Mouse (Mus musculus): ENCODE results near the gene Tbc1d8. TPM values are rescaled to one million over a fixed set of nuclear protein-coding genes. Genes with fewer than 3 reads are reported as not detected.

Tbc1d8 gene
- total and polyA plus RNA-seq, 3 experiments: 0.16 to 1.4 (median 0.81) TPM

DNA sequence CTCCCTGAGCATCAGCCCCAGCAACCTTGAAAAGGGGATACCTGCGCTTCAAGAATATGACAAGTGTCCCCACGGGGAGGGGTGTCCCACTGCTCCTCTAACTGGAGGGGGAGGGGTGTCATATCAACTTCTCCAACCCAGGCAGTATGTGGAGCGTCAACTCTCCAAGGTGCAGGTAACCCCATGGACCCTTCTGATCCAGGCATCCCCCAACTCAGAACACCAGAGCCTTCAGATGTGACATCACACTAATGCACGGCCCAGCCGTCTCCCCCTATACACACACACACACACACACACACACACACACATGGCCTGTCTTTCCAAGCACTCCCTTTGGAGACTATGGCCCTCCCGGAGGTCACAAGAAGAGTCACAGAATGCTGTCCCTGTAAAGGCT, 86.9 kb downstream of the Tbc1d8 start:
- Histone ChIP-seq H3K9me3 (replicated peaks; ENCODE audit: low read length) (no peaks in the 10 kb centered on the region), H3K79me2 (replicated peaks; ENCODE audit: control insufficient read depth, extremely low read depth, insufficient read depth, poor library complexity, severe bottlenecking) (no peaks in the 10 kb centered on the region), H3K27me3 (replicated peaks) (no peaks in the 10 kb centered on the region), H3K4me1 (ENCODE audit: control insufficient read depth in 1 of 2, insufficient read depth in 2 of 2) (peaks cover 0 to 13% of the 10 kb centered on the region in 2 experiments; a peak in 2 of 4 replicates), H3K4me3 (replicated peaks in 1 of 3; ENCODE audit: low read depth in 2 of 3, low read length in 2 of 3, poor library complexity in 1 of 3) (no peak overlapping the region), H3K4me2 (ENCODE audit: insufficient read depth, low read depth, poor library complexity, severe bottlenecking) (no peak overlapping the region), H3K9ac (ENCODE audit: insufficient read depth, low read depth) (no peak overlapping the region), H3K27ac (ENCODE audit: insufficient read depth, low read depth) (no peak overlapping the region), H3K36me3 (replicated peaks in 1 of 2; ENCODE audit: control insufficient read depth in 1 of 2, insufficient read depth in 1 of 2, low read length in 1 of 2) (no peaks in the 10 kb centered on the region)
- dilution Hi-C loops (cut with MboI; ENCODE audit: extremely low pct_ligation_motif_present, extremely low pct_unique_long_range_greater_than_20kb, low sequenced_read_pairs): no loop called here
- DNase-seq (ENCODE audit: extremely low read depth): no peak
- in situ Hi-C loops (cut with MboI; ENCODE audit: low pct_ligation_motif_present, low pct_unique_long_range_greater_than_20kb, low sequenced_read_pairs): loop anchor here (5.0 kb wide), 1 partner anchor 111 kb away; no protein-coding TSS in a partner anchor
- TF ChIP-seq MAZ (IDR thresholded peaks at IDR 0.05; ENCODE audit: low read depth, low read length) (no peak), ZNF384 (IDR thresholded peaks at IDR 0.05; ENCODE audit: low read depth, low read length) (no peak), NRF1 (IDR thresholded peaks at IDR 0.05; ENCODE audit: low read depth, low read length) (no peak), CHD2 (IDR thresholded peaks at IDR 0.05; ENCODE audit: low read length) (no peak), POLR2A (IDR thresholded peaks at IDR 0.05; ENCODE audit: low read depth, low read length) (no peak), MXI1 (IDR thresholded peaks at IDR 0.05; ENCODE audit: low read depth, low read length) (no peak), GABPA (IDR thresholded peaks at IDR 0.05; ENCODE audit: insufficient replicate concordance, low read depth, low read length) (no peak), CTCF (conservative IDR thresholded peaks at IDR 0.05 in 1 of 2, IDR thresholded peaks at IDR 0.05 in 1 of 2; ENCODE audit: low read depth in 2 of 2, low read length in 2 of 2) (no peak), IRF4 (IDR thresholded peaks at IDR 0.05; ENCODE audit: low read depth, low read length) (no peak), E2F4 (IDR thresholded peaks at IDR 0.05; ENCODE audit: insufficient replicate concordance, low read depth, low read length) (no peak), MAFK (IDR thresholded peaks at IDR 0.05; ENCODE audit: insufficient replicate concordance, low read length) (no peak), JUN (IDR thresholded peaks at IDR 0.05; ENCODE audit: insufficient read depth, low read depth, low read length) (no peak), ETS1 (conservative IDR thresholded peaks at IDR 0.05; ENCODE audit: low read depth, low read length) (no peak), KAT2A (IDR thresholded peaks at IDR 0.05; ENCODE audit: insufficient replicate concordance, low read length) (no peak), ELF1 (IDR thresholded peaks at IDR 0.05; ENCODE audit: low read depth, low read length) (no peak), SMC3 (IDR thresholded peaks at IDR 0.05; ENCODE audit: low read depth, low read length) (no peak), ZC3H11A (IDR thresholded peaks at IDR 0.05; ENCODE audit: low read depth, low read length) (no peak), PAX5 (IDR thresholded peaks at IDR 0.05; ENCODE audit: low read length) (no peak), POLR2AphosphoS2 (IDR thresholded peaks at IDR 0.05; ENCODE audit: low read depth, low read length) (no peak)

DNA sequence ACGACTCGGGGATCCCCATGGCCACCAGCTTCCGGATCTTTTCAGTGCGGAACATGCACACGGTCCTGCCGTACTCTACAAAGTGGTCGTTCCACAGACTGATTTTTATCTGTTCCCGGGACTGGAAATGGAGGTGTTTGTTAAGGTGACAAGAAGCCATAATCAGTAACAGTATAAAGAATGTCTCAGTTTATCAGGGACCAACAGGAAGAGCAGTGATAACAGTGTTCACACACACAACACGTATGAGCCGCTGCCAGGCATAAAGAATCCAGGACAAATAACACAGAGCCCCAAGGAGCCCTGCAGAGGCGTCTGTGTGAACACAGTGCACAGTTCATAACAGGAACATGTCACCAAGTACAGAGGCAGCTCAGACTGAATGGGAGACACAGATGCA, 89.2 kb downstream of the Tbc1d8 start:
- TF ChIP-seq NELFE (IDR thresholded peaks at IDR 0.05; ENCODE audit: low read depth, low read length) (no peak), USF2 (conservative IDR thresholded peaks at IDR 0.05; ENCODE audit: low read depth, low read length) (no peak), ZNF384 (IDR thresholded peaks at IDR 0.05; ENCODE audit: low read depth, low read length) (no peak), TCF12 (IDR thresholded peaks at IDR 0.05; ENCODE audit: low read depth, low read length) (no peak), CHD2 (IDR thresholded peaks at IDR 0.05; ENCODE audit: low read length) (no peak)
- no peak overlapping the region for H3K9ac ChIP-seq (ENCODE audit: insufficient read depth, low read depth)
- DNase-seq (ENCODE audit: extremely low read depth): no peak
- no peaks in the 10 kb centered on the region for H3K27me3 ChIP-seq (replicated peaks)
- H3K4me2 ChIP-seq (ENCODE audit: insufficient read depth, low read depth, poor library complexity, severe bottlenecking): no peak overlapping the region
- H3K9me3 ChIP-seq (replicated peaks; ENCODE audit: low read length): no peaks in the 10 kb centered on the region
- no peak overlapping the region for H3K4me3 ChIP-seq (replicated peaks in 1 of 3; ENCODE audit: low read depth in 2 of 3, low read length in 2 of 3, poor library complexity in 1 of 3)
- no peaks in the 10 kb centered on the region for H3K79me2 ChIP-seq (replicated peaks; ENCODE audit: control insufficient read depth, extremely low read depth, insufficient read depth, poor library complexity, severe bottlenecking)
- H3K4me1 ChIP-seq (ENCODE audit: control insufficient read depth in 1 of 2, insufficient read depth in 2 of 2): peaks cover 4 to 7% of the 10 kb centered on the region in 2 experiments; a peak in 2 of 4 replicates
- no peak overlapping the region for H3K27ac ChIP-seq (ENCODE audit: insufficient read depth, low read depth)
- H3K36me3 ChIP-seq (replicated peaks in 1 of 2; ENCODE audit: control insufficient read depth in 1 of 2, insufficient read depth in 1 of 2, low read length in 1 of 2): no peaks in the 10 kb centered on the region
- dilution Hi-C loops (cut with MboI; ENCODE audit: extremely low pct_ligation_motif_present, extremely low pct_unique_long_range_greater_than_20kb, low sequenced_read_pairs): no loop called here
- in situ Hi-C loops (cut with MboI; ENCODE audit: low pct_ligation_motif_present, low pct_unique_long_range_greater_than_20kb, low sequenced_read_pairs): no loop called here

Data from CH12.LX (cell line).